Mouse (Mus musculus) bone marrow, adult 2 months (tissue): ENCODE data around the gene Peg10.

Experiments used
- CTCF ChIP-seq: fragments of 200-500 bp; IDR thresholded peaks from 2 replicates; pipeline ENCODE4 v1.5.1; 2011; ENCODE audit warnings: low read length, control low read depth; ENCODE audit not compliant: control insufficient read depth, insufficient read depth
- POLR2A ChIP-seq: fragments of 200-500 bp; IDR thresholded peaks from 2 replicates; pipeline ENCODE4 v1.6.1; 2011; ENCODE audit warnings: low read depth, mild to moderate bottlenecking, control low read depth, low read length, borderline replicate concordance; ENCODE audit not compliant: control insufficient read depth

- TF ChIP-seq POLR2A (no peak), CTCF (no peak)
Measured at GRCm38 (mm10) chr6:4736372-4736771, 10.7 kb upstream of the Peg10 start.
